ENCODE assay signal across 22 mouse cellular contexts in the genomic region with DNA sequence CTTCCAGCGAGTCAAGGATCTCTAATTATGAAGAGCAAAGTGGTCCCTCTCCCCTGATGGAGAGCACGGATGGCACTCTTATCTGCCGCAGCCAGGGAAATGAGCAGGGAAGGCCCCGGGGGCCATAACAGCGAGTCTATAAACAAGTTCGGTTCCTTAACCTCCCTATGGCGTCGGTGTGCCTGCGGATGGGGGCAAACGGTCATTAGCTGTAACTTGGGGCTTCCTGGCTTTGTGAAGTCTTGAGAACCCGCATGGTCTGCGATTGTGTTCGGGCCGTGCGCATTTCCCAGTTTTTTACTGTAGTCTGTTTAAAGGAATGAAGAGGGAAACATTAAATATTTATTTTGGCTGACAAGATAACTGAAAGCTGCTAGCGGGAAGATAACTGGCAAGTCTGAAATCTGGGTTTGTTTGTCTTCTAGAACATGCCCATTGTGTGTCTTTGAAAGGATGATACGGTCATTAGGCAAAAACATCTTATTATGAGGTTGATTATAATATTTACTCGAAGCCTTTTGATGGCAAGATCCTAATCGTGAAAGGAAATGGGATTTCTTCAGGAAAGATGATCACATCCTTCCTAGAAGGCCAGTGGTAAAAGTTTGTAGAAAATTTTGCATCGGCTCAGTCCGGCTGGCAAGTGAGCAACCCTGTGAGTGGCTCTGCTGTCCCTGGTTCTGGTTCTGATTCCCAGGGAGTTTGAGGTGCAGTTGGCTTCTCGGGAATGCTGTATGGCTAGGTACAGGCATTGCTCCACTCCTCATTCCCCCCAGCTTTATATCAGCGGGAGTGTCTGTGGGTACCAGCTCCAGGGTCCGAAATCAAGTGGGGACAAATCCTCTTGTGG.
DNase-seq lines count a peak whose midpoint lies in the region; ATAC-seq and TF ChIP-seq lines count a peak whose summit lies in the region.
"Had no signal": no experiment of that assay in that cellular context is flagged by ENCODE, and none has a peak within 500 bp of the region (broad histone marks: within the 10 kb centered on the region; RNA-seq: fewer than 3 reads in every experiment).

No protein-coding gene starts in this region.

- WGBS in kidney, embryonic 15.5 days: 67% methylated on average over 24 of the region's 24 CpGs
- 47% methylated on average over 24 of the region's 24 CpGs for WGBS in lung, adult 2 months
- WGBS in lung, embryonic 15.5 days: 37% methylated on average over 24 of the region's 24 CpGs

- peak; percentile 30; the same call in 1 of the 2 replicates for TF ChIP-seq POLR2A in lung, adult 2 months (IDR thresholded peaks at IDR 0.05; ENCODE audit: borderline replicate concordance, extremely low read depth, low read depth, low read length)

- no peak for ATAC-seq in kidney, embryonic 15.5 days (replicated peaks; ENCODE audit: low FRiP score)
- ATAC-seq in lung, embryonic 15.5 days (ENCODE audit: borderline replicate concordance, extremely low read depth, low FRiP score, low TSS enrichment): no peak
- no peak for ATAC-seq in cerebellum, adult (ENCODE audit: insufficient number of reproducible peaks, low FRiP score, low TSS enrichment)
- ATAC-seq: forebrain, embryonic 13.5 days; midbrain, embryonic 16.5 days had no signal

- no peak for DNase-seq in kidney, adult 8-10 months
- DNase-seq in lung, adult 2 months: no peak
- DNase-seq in lung, postnatal 25 days (ENCODE audit: low spot score): peak; percentile 85
- no peak for DNase-seq in adipocyte (ENCODE audit: low spot score)
- DNase-seq: cerebellum, adult 11 months; cerebellum, adult 9-10 months; cerebellum, postnatal 36 days; gastrocnemius, postnatal 10 days; kidney, adult 11 months; layer of hippocampus, postnatal 36 days; left cerebral cortex, postnatal 4 days; right cerebral cortex, postnatal 25 days; thymus, postnatal 25 days had no signal

- TF ChIP-seq CTCF in lung, adult 2 months (IDR thresholded peaks at IDR 0.05; ENCODE audit: insufficient read depth, low read length): no peak

- peaks cover 13% of the 10 kb centered on the region for H3K4me1 ChIP-seq in kidney, embryonic 15.5 days
- H3K4me1 ChIP-seq in lung, adult 2 months (ENCODE audit: control insufficient read depth, insufficient read depth, low read length): peaks cover 33% of the 10 kb centered on the region
- H3K4me1 ChIP-seq in lung, embryonic 15.5 days: peaks cover 13% of the 10 kb centered on the region; the same call in 1 of the 2 replicates
- H3K4me1 ChIP-seq: forebrain, embryonic 13.5 days had no signal

- no peaks in the 10 kb centered on the region for H3K36me3 ChIP-seq in kidney, embryonic 15.5 days
- no peaks in the 10 kb centered on the region for H3K36me3 ChIP-seq in lung, embryonic 15.5 days
- H3K36me3 ChIP-seq: liver, embryonic 15.5 days had no signal

- H3K9me3 ChIP-seq in kidney, embryonic 15.5 days (replicated peaks): no peaks in the 10 kb centered on the region
- no peaks in the 10 kb centered on the region for H3K9me3 ChIP-seq in lung, embryonic 15.5 days
- H3K9me3 ChIP-seq: forebrain, embryonic 13.5 days; heart, embryonic 10.5 days; liver, embryonic 15.5 days had no signal

- no peak overlapping the region for H3K4me3 ChIP-seq in kidney, embryonic 15.5 days (replicated peaks)
- H3K4me3 ChIP-seq in lung, adult 2 months (replicated peaks; ENCODE audit: extremely low read depth, low read depth, low read length): no peak overlapping the region
- H3K4me3 ChIP-seq in lung, embryonic 15.5 days: no peak overlapping the region
- H3K4me3 ChIP-seq: forebrain, embryonic 13.5 days; heart, embryonic 10.5 days; liver, embryonic 15.5 days had no signal

- 0 out of 2 replicates have a peak overlapping the region, but pooled peaks have one; percentile 32 for H3K27ac ChIP-seq in kidney, embryonic 15.5 days
- peak overlapping the region; percentile 50; the same call in 1 of the 2 replicates for H3K27ac ChIP-seq in lung, embryonic 15.5 days
- H3K27ac ChIP-seq: forebrain, embryonic 13.5 days; hindbrain, embryonic 14.5 days; liver, embryonic 15.5 days had no signal

- no peaks in the 10 kb centered on the region for H3K27me3 ChIP-seq in kidney, embryonic 15.5 days
- H3K27me3 ChIP-seq in lung, embryonic 15.5 days: no peaks in the 10 kb centered on the region
- H3K27me3 ChIP-seq: forebrain, embryonic 13.5 days; liver, embryonic 15.5 days had no signal

- no peak overlapping the region for H3K4me2 ChIP-seq in kidney, embryonic 15.5 days
- peak overlapping the region; percentile 5; the same call in 1 of the 2 replicates for H3K4me2 ChIP-seq in lung, embryonic 15.5 days
- H3K4me2 ChIP-seq: forebrain, embryonic 13.5 days; hindbrain, embryonic 14.5 days; liver, embryonic 15.5 days; midbrain, embryonic 11.5 days had no signal

- no peak overlapping the region for H3K9ac ChIP-seq in kidney, embryonic 15.5 days
- H3K9ac ChIP-seq in lung, embryonic 15.5 days: no peak overlapping the region
- H3K9ac ChIP-seq: forebrain, embryonic 13.5 days; hindbrain, embryonic 14.5 days; liver, embryonic 15.5 days had no signal
